Mouse (Mus musculus): ENCODE measurements at regions not wholly inside any gene's neighbourhood (a gene's known extent, or its start where the extent isn't known, plus 50 kb on each side); places are given as distances from the start of the nearest gene placed in this dataset.
A peak's percentile ranks its signal among the peaks of the same experiment; 100 is the strongest.

DNA sequence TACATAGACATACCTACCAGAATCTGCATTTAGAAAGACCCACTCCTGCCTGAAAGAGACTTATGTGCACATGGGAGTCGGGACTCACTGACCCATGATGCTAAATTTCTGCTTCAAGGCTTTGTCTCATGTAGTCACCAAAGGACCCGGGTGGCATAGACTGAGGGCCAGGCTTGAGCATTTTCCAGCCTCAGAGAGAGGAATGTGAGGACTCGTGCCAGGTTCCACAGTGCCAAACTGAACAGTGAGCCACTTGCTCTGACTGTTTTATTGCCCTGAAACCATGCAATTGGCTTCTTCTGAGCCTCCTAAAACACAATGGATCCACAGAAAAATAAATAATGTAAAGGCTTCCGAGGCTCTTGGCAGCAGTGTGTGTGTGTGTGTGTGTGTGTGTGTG, 1727.9 kb upstream of the Gm7489 start:
- TF ChIP-seq CTCF (IDR thresholded peaks at IDR 0.05; ENCODE audit: low read depth) = no peak
- WGBS = 54% methylated on average over 4 of the region's 4 CpGs
- no peaks in the 10 kb centered on the region for H3K27me3 ChIP-seq (replicated peaks; ENCODE audit: control insufficient read depth, insufficient read depth, low read length)

DNA sequence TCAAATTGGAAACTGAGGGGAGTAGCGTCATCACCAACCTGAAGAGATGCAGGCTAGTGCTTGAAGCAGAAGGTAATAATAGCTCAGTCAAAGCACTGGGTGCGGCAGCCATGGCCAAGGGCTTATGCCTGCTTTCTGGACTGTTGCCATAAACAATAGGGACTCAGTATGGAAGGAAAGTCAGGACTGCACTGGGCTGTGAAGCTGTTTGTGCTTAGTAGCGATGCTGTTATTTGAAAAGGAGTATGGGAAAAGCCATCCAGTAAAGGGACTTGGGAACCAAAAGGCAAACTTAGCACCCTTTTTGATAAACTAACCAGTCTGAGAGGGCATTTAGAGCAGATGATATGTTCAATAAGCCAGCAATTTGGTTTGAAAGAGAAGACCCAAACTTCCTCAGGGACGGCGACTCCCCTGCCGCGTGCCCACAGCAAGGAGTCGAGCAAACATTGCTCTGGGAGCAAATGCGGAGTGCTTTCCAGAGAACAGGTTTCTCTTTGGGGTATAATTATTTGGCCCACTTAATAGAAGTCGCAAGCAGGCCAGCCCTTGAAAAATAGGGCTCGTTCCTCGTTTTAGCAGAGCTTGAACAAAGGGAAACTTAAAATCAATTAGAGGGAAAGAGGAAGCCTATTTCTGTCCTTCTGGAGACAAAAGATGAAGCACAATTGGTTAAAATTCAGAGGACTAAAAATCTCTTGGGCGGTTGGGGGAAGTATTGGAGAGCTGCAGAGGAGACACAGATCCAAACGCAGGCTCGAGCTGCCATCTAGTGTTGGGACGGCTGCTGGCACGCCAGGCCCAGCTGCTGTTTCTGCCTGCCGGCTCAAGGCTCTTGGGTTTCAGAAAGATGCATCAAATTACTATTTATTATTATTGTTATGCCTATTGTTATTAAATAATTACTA, 1724.3 kb upstream of the Gm7489 start:
- TF ChIP-seq CTCF (IDR thresholded peaks at IDR 0.05; ENCODE audit: low read depth) = peak; percentile 84
- Histone ChIP-seq H3K27me3 (replicated peaks; ENCODE audit: control insufficient read depth, insufficient read depth, low read length) (no peaks in the 10 kb centered on the region), H3K4me1 (replicated peaks; ENCODE audit: control insufficient read depth, insufficient read depth, low read length) (no peaks in the 10 kb centered on the region), H3K36me3 (ENCODE audit: control insufficient read depth, insufficient read depth) (no peaks in the 10 kb centered on the region), H3K4me2 (replicated peaks; ENCODE audit: low read depth) (peak overlapping the region; percentile 25; the same call in 1 of the 2 replicates), H3K4me3 (ENCODE audit: low read depth, low read length) (no peak overlapping the region), H3K9ac (ENCODE audit: low read depth, low read length) (no peak overlapping the region), H3K9me3 (ENCODE audit: control insufficient read depth) (no peaks in the 10 kb centered on the region), H3K27ac (ENCODE audit: low read depth, low read length) (no peak overlapping the region)
- ATAC-seq = 0 out of 2 replicates have a peak, but pooled peaks have one; percentile 53
- 18% methylated on average over 18 of the region's 18 CpGs for WGBS

More for the DNA sequence above, 1727.9 kb upstream of the Gm7489 start:
- Histone ChIP-seq H3K9ac (ENCODE audit: low read depth, low read length) (no peak overlapping the region), H3K4me1 (replicated peaks; ENCODE audit: control insufficient read depth, insufficient read depth, low read length) (no peaks in the 10 kb centered on the region), H3K36me3 (ENCODE audit: control insufficient read depth, insufficient read depth) (no peaks in the 10 kb centered on the region), H3K9me3 (ENCODE audit: control insufficient read depth) (no peaks in the 10 kb centered on the region), H3K4me2 (replicated peaks; ENCODE audit: low read depth) (no peak overlapping the region), H3K27ac (ENCODE audit: low read depth, low read length) (no peak overlapping the region), H3K4me3 (ENCODE audit: low read depth, low read length) (no peak overlapping the region)
- ATAC-seq = no peak

DNA sequence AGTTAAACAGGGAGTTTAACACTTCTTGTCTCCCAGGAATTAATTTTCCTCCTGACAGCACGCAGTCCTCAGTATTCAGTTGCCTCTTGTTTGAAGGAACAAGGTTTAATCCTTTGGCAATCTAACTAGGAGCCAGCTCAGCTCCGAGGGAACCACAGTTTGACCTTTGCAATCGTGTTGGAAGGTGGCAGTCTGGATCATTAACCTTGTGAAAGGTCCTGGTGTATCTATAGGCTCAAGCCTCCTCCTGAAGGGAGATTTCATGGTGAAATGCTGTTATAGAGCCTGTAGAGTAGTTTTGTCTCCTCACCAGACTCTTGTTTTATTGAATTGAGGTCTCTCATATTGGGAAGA, 1723.6 kb upstream of the Gm7489 start:
- no peak overlapping the region for H3K9ac ChIP-seq (ENCODE audit: low read depth, low read length)
- WGBS = 8% methylated on average over 3 of the region's 3 CpGs
- H3K4me3 ChIP-seq (ENCODE audit: low read depth, low read length) = no peak overlapping the region
- H3K9me3 ChIP-seq (ENCODE audit: control insufficient read depth) = no peaks in the 10 kb centered on the region
- no peak overlapping the region for H3K4me2 ChIP-seq (replicated peaks; ENCODE audit: low read depth)
- H3K4me1 ChIP-seq (replicated peaks; ENCODE audit: control insufficient read depth, insufficient read depth, low read length) = no peaks in the 10 kb centered on the region
- no peaks in the 10 kb centered on the region for H3K36me3 ChIP-seq (ENCODE audit: control insufficient read depth, insufficient read depth)
- no peak overlapping the region for H3K27ac ChIP-seq (ENCODE audit: low read depth, low read length)
- H3K27me3 ChIP-seq (replicated peaks; ENCODE audit: control insufficient read depth, insufficient read depth, low read length) = no peaks in the 10 kb centered on the region
- no peak for TF ChIP-seq CTCF (IDR thresholded peaks at IDR 0.05; ENCODE audit: low read depth)
- no peak for ATAC-seq

DNA sequence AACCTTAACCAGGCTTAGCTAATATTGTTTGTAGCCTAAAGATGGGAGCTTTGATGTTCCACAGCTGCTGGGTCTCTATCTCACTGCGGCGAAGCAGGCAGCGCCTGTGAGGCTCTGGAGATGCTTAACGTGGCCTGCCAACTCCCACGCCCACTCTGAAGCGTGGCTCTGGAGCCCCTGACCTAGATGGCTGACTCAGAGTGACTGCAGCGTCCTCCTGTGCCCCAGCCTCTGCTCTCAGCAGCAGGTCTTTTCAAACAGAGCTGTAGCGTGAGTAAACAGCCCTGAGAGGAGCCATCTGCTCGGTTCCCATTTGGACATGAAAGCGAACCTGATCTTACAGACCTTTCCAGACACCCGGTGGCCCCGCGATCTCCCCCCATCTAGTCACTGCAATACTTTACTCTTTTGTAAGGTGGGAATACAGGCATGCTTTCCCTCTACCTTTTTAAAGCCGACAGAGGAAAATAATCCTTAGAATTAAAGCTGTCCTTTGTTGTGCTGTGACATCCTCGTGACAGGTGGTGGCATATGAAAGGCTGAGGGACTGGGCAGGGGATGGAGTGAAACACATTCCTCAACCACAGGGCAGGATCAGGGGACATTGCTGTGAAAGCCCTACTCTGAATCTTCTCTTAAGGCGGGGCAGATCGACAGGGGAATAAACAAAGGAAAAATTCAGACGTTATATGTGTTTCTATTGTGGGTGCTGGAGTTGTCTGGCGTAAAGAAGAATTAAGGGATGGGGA, 1723.0 kb upstream of the Gm7489 start:
- Histone ChIP-seq H3K4me1 (replicated peaks; ENCODE audit: control insufficient read depth, insufficient read depth, low read length) (no peaks in the 10 kb centered on the region), H3K9me3 (ENCODE audit: control insufficient read depth) (no peaks in the 10 kb centered on the region), H3K27ac (ENCODE audit: low read depth, low read length) (no peak overlapping the region), H3K9ac (ENCODE audit: low read depth, low read length) (no peak overlapping the region), H3K27me3 (replicated peaks; ENCODE audit: control insufficient read depth, insufficient read depth, low read length) (no peaks in the 10 kb centered on the region), H3K36me3 (ENCODE audit: control insufficient read depth, insufficient read depth) (no peaks in the 10 kb centered on the region), H3K4me3 (ENCODE audit: low read depth, low read length) (no peak overlapping the region), H3K4me2 (replicated peaks; ENCODE audit: low read depth) (no peak overlapping the region)
- no peak for ATAC-seq
- no peak for TF ChIP-seq CTCF (IDR thresholded peaks at IDR 0.05; ENCODE audit: low read depth)
- WGBS = 24% methylated on average over 19 of the region's 19 CpGs

DNA sequence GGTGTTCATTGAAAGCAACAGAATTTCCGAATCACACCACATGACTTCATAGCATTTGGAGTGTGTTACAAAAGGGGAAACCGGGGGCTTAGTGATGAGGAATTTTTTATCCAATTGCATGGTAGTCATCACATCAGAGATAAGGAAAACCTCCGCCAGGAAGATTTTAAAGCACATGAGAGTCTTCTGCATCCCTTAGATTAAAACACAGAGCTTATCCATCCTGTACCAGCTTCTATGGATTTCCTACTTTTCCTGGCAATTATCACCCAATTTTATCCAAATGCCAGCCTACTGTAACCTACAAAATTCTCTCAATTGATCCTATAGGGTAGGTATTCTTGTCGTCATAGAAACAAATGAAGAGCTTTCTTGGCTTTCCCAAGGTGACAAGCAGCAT, 1718.6 kb upstream of the Gm7489 start:
- Histone ChIP-seq H3K9me3 (ENCODE audit: control insufficient read depth) (no peaks in the 10 kb centered on the region), H3K27ac (ENCODE audit: low read depth, low read length) (no peak overlapping the region), H3K36me3 (ENCODE audit: control insufficient read depth, insufficient read depth) (no peaks in the 10 kb centered on the region), H3K4me1 (replicated peaks; ENCODE audit: control insufficient read depth, insufficient read depth, low read length) (no peaks in the 10 kb centered on the region), H3K27me3 (replicated peaks; ENCODE audit: control insufficient read depth, insufficient read depth, low read length) (no peaks in the 10 kb centered on the region), H3K9ac (ENCODE audit: low read depth, low read length) (no peak overlapping the region), H3K4me2 (replicated peaks; ENCODE audit: low read depth) (no peak overlapping the region), H3K4me3 (ENCODE audit: low read depth, low read length) (no peak overlapping the region)
- WGBS = 79% methylated on average over 4 of the region's 4 CpGs
- TF ChIP-seq CTCF (IDR thresholded peaks at IDR 0.05; ENCODE audit: low read depth) = no peak
- ATAC-seq = no peak

DNA sequence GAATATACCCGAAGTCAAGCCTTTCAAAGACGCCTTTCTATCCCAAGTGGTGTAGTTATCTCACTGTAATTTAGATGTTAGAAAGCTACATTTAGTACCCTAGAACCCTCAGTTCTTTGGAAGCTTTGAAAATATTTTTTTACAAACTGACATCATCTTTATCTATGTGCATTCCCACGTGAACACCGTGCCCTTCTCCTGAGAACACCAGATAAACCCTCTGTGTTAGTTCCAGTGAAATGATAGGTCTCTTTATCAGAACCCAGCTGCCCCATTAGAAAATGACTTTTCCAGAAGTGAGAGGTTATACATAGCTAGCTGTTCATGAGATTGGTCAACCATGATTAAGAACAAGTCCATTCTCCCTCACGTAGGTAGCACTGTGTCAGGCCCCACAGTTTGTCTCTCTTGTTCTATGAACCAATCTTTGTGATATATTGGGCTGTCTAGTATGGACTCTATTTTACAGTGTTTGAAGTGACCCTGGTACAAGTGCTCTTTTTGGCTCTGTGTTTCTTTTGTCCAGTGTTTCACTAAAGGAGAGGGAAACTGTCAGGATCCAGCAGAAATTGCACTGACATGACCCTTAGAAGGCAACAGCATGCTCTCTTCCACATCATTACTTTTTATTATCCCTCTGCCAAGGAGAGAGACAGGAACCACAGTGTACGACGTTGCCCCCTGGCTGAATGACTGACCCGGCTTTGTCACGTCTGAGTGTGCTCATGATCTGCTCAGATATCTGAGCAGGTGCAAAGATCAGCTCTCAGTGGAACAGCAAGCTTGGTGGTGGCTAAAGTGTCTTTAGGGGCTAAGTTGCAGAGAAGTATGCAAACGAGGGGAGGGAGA, 1717.9 kb upstream of the Gm7489 start:
- Histone ChIP-seq H3K9ac (ENCODE audit: low read depth, low read length) (no peak overlapping the region), H3K4me1 (replicated peaks; ENCODE audit: control insufficient read depth, insufficient read depth, low read length) (no peaks in the 10 kb centered on the region), H3K27me3 (replicated peaks; ENCODE audit: control insufficient read depth, insufficient read depth, low read length) (no peaks in the 10 kb centered on the region), H3K36me3 (ENCODE audit: control insufficient read depth, insufficient read depth) (no peaks in the 10 kb centered on the region), H3K27ac (ENCODE audit: low read depth, low read length) (no peak overlapping the region), H3K9me3 (ENCODE audit: control insufficient read depth) (no peaks in the 10 kb centered on the region), H3K4me2 (replicated peaks; ENCODE audit: low read depth) (no peak overlapping the region), H3K4me3 (ENCODE audit: low read depth, low read length) (no peak overlapping the region)
- ATAC-seq = no peak
- WGBS = 66% methylated on average over 10 of the region's 10 CpGs
- TF ChIP-seq CTCF (IDR thresholded peaks at IDR 0.05; ENCODE audit: low read depth) = no peak
